Mouse (Mus musculus) R1 (cell line): ENCODE measurements around the gene Senp8.
A peak's percentile ranks its signal among the peaks of the same experiment; 100 is the strongest.
"Not testable (repeated sequence)": the region's sequence is repeated elsewhere in the genome, so short reads cannot be mapped to it uniquely, and the experiment has no call there.

Experiments
- DNase-seq: peaks from one replicate; pipeline ENCODE4 v3.0.0-alpha.2; 2018; ENCODE audit warnings: low read depth, low spot score

Senp8 gene

GRCm38 (mm10) chr9:59750267-59751065 lies at the start of gene Senp8, which contains the start of gene Myo9a:
Gene Senp8, minus strand, starts transcription at chr9:59750710.
Gene Myo9a, plus strand, starts transcription at chr9:59750896.
- DNase-seq = peak; percentile 98

- peak; percentile 64 for DNase-seq
Observed at GRCm38 (mm10) chr9:59766966-59767461, 16.5 kb upstream of the Senp8 start.

GRCm38 (mm10) chr9:59760515-59760914 lies 10.0 kb upstream of the Senp8 start:
- no peak for DNase-seq

GRCm38 (mm10) chr9:59757016-59757415 lies 6.5 kb upstream of the Senp8 start:
- DNase-seq = not testable (repeated sequence)

- DNase-seq = no peak
Observed at GRCm38 (mm10) chr9:59755199-59755598, 4.7 kb upstream of the Senp8 start.

GRCm38 (mm10) chr9:59751966-59752365 lies 1.5 kb upstream of the Senp8 start:
- no peak for DNase-seq

GRCm38 (mm10) chr9:59751066-59751581 lies 614 bp upstream of the Senp8 start:
- peak; percentile 80 for DNase-seq

- DNase-seq = peak; percentile 11
Observed at GRCm38 (mm10) chr9:59749581-59750265, 787 bp downstream of the Senp8 start.

- peak; percentile 39 for DNase-seq
Observed at GRCm38 (mm10) chr9:59748969-59749368, 1.5 kb downstream of the Senp8 start.

GRCm38 (mm10) chr9:59748387-59748786 lies 2.1 kb downstream of the Senp8 start:
- DNase-seq = no peak

GRCm38 (mm10) chr9:59743903-59744302 lies 6.6 kb downstream of the Senp8 start:
- peak; percentile 14 for DNase-seq

GRCm38 (mm10) chr9:59740593-59740992 lies 9.9 kb downstream of the Senp8 start:
- no peak for DNase-seq

- DNase-seq = no peak
Observed at GRCm38 (mm10) chr9:59735394-59735793, 15.1 kb downstream of the Senp8 start.

GRCm38 (mm10) chr9:59733075-59733474 lies 17.4 kb downstream of the Senp8 start:
- DNase-seq = no peak

- DNase-seq = no peak
Observed at GRCm38 (mm10) chr9:59731136-59731535, 19.4 kb downstream of the Senp8 start.

- no peak for DNase-seq
Observed at GRCm38 (mm10) chr9:59727569-59728286, 22.8 kb downstream of the Senp8 start.

GRCm38 (mm10) chr9:59725515-59725914 lies 25.0 kb downstream of the Senp8 start:
- no peak for DNase-seq

GRCm38 (mm10) chr9:59723791-59724442 lies 26.6 kb downstream of the Senp8 start:
- DNase-seq = peak; percentile 33

GRCm38 (mm10) chr9:59723096-59723657 lies 27.3 kb downstream of the Senp8 start:
- peak; percentile 89 for DNase-seq

GRCm38 (mm10) chr9:59721144-59721543 lies 29.4 kb downstream of the Senp8 start:
- DNase-seq = no peak

GRCm38 (mm10) chr9:59718237-59718636 lies 32.3 kb downstream of the Senp8 start:
- no peak for DNase-seq
